Mouse (Mus musculus) cerebellum, adult 2 months (tissue): Measurements from ENCODE around the gene S1pr3. TPM values are rescaled to one million over a fixed set of nuclear protein-coding genes. Genes with fewer than 3 reads are reported as not detected.

ENCODE experiments used
- DNase-seq, 2 experiments: peaks; one replicate each; pipeline ENCODE4 v3.0.0; 2021
- H3K27ac ChIP-seq: fragments of 200-500 bp; 2 replicates; pipeline ENCODE4 v1.5.1; 2012; ENCODE audit warnings: low read length, control low read depth, inconsistent platforms; ENCODE audit not compliant: insufficient read depth
- H3K27me3 ChIP-seq: fragments of 200-500 bp; 2 replicates; pipeline ENCODE4 v1.6.1; 2012; ENCODE audit warnings: inconsistent platforms, mild to moderate bottlenecking, low read length, moderate library complexity; ENCODE audit not compliant: control insufficient read depth, insufficient read depth
- H3K4me1 ChIP-seq: fragments of 200-500 bp; 2 replicates; pipeline ENCODE4 v1.6.1; 2011; ENCODE audit warnings: low read length; ENCODE audit not compliant: control insufficient read depth, insufficient read depth
- H3K4me3 ChIP-seq: fragments of 200-500 bp; replicated peaks from 2 replicates; pipeline ENCODE3; 2011; ENCODE audit warnings: mild to moderate bottlenecking, low read depth, low read length, control low read depth; ENCODE audit not compliant: insufficient read depth
- CTCF ChIP-seq: fragments of 200-500 bp; IDR thresholded peaks from 2 replicates; pipeline ENCODE4 v1.5.1; 2011; ENCODE audit warnings: low read depth, mild to moderate bottlenecking, control low read depth, low read length, moderate library complexity, borderline replicate concordance; ENCODE audit not compliant: insufficient read depth
- POLR2A ChIP-seq: fragments of 200-500 bp; IDR thresholded peaks from 2 replicates; pipeline ENCODE4 v1.6.1; 2011; ENCODE audit warnings: low read length, control low read depth, borderline replicate concordance; ENCODE audit not compliant: insufficient read depth
- WGBS: fragments of 180-500 bp; shearing (Covaris S2); methylation state at CpG from one replicate; pipeline ENCODE4 v1.1.7; 2018; 5-methylcytosine and 5-hydroxymethylcytosine counted together
- polyA plus RNA-seq: library from polyadenylated mRNA; depleted of rRNA; stranded (reverse); fragments of >200 nt; gene quantifications from 2 replicates; pipeline ENCODE4 v1.2.3, GENCODE M21; 2012

The S1pr3 gene
- polyA plus RNA-seq, 1 experiment, result 3.5 TPM

DNA sequence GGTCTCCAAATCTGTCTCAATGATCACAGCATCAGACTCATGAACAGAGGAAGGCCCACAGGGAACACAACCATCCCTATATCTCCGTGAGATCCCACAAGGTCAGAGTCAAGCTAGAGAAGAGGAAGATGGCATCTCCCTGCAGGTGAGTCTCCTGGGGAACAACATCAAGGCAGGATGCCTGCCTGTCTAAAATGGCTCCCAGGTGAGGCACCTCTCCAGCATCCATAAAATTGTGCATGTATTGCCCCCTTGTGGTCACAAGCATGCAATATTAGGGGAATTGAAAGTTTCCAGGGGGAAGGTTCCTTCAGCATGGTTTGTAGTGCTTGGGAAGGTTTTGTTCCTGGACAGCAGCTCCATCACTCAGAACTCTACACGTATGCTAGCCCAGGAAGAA lies 26.0 kb downstream of the S1pr3 start:
- Histone ChIP-seq H3K27ac (no peak overlapping the region), H3K4me1 (no peaks in the 10 kb centered on the region; the same call in 1 of the 2 replicates), H3K27me3 (no peaks in the 10 kb centered on the region), H3K4me3 (no peak overlapping the region)
- DNase-seq, result no peak
- 57% methylated on average over 2 of the region's 2 CpGs for WGBS
- TF ChIP-seq POLR2A (no peak), CTCF (no peak)

DNA sequence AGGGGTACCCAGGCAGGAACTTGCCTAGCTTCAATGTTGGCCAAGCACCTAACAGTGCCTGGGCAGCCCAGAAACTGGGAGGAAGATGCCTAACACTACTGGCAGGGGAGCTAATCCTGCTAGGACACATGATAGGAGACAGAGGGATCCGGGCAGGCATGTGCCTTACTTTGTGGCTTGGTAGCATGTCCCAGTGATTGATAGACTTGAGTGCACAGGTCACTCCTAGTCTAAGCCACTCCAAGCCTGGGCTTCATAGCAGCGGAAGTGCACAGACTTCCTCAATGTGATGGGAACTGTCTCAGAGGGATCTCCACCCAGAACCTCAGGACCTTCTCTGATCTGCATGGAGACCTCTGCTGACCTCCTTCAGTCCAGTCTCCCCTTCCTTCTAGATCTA lies 26.7 kb downstream of the S1pr3 start:
- Histone ChIP-seq H3K4me3 (no peak overlapping the region), H3K27me3 (no peaks in the 10 kb centered on the region), H3K27ac (no peak overlapping the region), H3K4me1 (no peaks in the 10 kb centered on the region; the same call in 1 of the 2 replicates)
- 93% methylated on average over 2 of the region's 2 CpGs for WGBS
- TF ChIP-seq CTCF (no peak), POLR2A (no peak)
- no peak for DNase-seq

DNA sequence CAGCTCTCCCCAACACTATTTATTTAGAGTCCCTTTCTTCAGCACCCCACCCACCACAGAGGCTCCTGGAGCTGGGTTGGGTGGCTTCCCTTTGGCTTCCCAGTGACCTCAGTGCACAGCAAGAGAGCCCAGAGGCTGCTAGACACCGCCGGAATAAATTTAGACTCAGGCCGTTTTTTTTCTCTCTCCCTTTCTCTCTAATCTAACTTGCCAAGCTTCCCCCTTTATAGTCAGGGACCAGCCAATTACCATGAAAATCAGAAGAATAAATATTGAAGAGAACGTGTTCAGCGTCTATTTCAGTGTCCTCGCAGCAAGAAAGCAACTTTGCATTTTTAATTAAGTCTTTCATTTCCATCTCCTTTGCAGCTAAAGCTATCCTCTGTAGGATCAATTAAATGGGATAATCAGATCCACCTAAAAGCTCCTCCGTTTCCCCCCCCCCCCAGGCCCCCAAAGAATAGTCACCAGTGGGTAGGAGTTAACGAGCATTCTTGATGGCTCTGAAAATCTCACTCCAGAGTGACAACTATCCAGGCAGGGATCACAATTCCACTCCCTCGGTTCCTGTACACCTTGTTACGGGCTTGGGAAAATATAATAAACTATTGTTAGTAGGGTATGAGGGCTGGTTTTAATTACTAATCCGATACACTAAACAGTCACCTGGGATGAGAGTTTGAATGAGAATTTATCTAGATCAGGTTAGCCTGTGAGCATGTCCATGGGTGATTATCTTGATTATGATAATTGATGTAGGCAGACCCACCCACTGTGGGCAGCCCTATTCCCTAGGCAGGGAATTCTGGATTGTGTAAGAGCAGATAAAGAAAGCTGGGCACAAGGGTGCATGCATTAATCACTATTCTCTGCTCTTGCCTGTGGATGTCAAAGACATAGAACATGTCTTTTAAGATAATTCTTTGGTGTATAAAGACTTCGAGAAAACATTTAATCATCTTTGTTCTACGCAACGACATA lies 29.0 kb downstream of the S1pr3 start:
- WGBS, result 66% methylated on average over 14 of the region's 14 CpGs
- no peaks in the 10 kb centered on the region; the same call in 1 of the 2 replicates for H3K4me1 ChIP-seq
- no peak overlapping the region for H3K4me3 ChIP-seq
- H3K27me3 ChIP-seq, result no peaks in the 10 kb centered on the region
- DNase-seq, result no peak
- H3K27ac ChIP-seq, result no peak overlapping the region
- TF ChIP-seq CTCF, result no peak
- TF ChIP-seq POLR2A, result no peak

DNA sequence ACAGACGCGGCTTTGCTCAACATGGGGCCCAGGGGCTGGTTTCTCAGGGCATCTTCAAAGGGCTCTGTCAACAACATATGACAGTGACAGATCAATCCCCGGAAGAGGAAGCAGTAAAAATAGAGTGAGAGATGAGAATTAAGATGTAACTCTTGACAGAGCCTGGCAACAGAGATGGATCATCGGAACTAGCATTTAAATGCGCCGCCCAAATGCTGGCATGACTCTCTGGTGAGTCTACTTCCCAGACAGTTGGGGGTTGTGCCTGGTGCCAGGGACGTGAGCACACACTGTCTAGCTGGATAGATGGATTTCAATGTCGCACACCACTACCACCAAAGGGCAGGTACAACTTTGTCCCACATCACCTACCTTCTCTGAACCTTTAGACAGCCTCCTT lies 34.5 kb downstream of the S1pr3 start:
- no peak overlapping the region for H3K27ac ChIP-seq
- no peak overlapping the region for H3K4me3 ChIP-seq
- DNase-seq, result no peak
- no peak for TF ChIP-seq POLR2A
- TF ChIP-seq CTCF, result no peak
- H3K27me3 ChIP-seq, result no peaks in the 10 kb centered on the region
- 25% methylated on average over 8 of the region's 8 CpGs for WGBS
- no peaks in the 10 kb centered on the region; the same call in 1 of the 2 replicates for H3K4me1 ChIP-seq

DNA sequence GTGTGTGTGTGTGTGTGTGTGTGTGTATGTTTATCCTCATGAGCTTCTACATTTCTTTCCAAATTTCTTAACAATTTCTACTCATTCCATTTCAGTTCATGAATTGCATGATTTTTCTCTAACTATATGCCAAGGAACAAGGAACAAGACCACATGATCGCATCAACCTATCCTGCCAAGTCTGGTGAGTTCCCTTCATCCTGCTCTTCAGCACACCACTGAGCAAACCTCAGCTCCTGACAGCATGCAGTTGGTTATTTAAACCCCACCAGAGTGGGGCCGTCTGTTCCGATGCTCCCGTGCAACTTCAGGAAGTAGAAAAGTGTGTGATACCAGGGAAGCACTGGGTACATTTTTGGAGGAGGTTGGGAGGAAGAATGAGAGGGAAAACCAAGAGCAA lies 38.1 kb downstream of the S1pr3 start:
- Histone ChIP-seq H3K27ac (no peak overlapping the region), H3K27me3 (no peaks in the 10 kb centered on the region), H3K4me1 (no peaks in the 10 kb centered on the region; the same call in 1 of the 2 replicates), H3K4me3 (no peak overlapping the region)
- no peak for DNase-seq
- TF ChIP-seq CTCF, result no peak
- TF ChIP-seq POLR2A, result no peak
- WGBS, result 76% methylated on average over 4 of the region's 4 CpGs

DNA sequence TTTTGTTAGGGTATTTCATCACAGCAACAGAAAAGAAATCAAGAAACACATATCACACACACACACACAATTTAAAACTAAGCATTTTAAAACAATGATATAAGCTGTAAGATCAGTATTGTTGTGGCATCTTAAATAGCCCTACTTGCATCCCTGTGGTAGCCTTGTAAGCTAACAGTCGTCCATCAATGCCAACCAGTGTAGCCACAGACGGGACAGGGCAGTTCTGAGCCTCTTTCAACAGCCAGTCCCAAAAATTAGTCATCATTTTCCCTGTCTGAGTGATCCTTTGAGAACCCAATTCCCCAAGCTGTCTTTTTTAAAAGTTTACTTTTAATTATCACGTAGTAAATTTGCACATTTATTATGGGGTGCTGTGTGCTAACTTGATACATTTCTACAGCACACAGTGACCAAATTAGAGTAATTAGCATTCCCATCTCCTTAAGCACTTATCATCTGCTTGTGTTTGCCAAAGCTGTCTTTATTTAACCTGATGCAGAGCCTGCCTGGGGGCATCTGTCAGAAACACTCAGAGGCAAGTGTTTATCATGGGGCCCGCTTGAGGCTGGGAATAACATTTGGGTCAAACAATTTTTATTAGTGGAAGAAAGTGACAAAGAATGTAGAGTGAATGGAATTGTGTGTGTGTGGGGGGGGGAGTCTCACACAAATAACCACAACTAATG lies 47.9 kb downstream of the S1pr3 start:
- 66% methylated on average over 4 of the region's 4 CpGs for WGBS
- no peak overlapping the region for H3K27ac ChIP-seq
- H3K4me3 ChIP-seq, result no peak overlapping the region
- no peaks in the 10 kb centered on the region for H3K4me1 ChIP-seq
- TF ChIP-seq POLR2A (no peak), CTCF (no peak)
- H3K27me3 ChIP-seq, result no peaks in the 10 kb centered on the region
- DNase-seq, result no peak

DNA sequence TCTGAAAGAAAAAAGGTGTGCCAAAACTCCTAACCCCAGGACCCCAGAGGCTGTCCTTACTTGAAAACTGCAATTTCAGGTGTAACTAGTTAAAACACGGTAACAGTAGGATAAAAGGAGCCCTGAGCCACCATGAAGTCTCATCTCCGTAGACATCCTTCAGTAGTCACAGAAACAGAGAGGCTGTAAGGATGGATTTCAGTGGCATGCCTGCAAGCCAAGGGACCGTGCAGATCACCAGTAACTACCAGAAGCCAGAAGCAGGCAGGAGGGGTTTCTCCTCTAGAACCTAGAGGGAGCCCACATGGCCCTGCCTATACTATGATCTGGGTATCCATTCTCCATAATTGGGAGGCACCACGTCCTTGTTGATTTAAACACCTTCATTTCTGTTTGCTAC lies 55.9 kb downstream of the S1pr3 start:
- WGBS, result 63% methylated on average over 4 of the region's 4 CpGs
- no peak for DNase-seq

More for the DNA sequence above, 55.9 kb downstream of the S1pr3 start:
- TF ChIP-seq CTCF (no peak), POLR2A (no peak)
- no peak overlapping the region for H3K27ac ChIP-seq
- H3K4me3 ChIP-seq, result no peak overlapping the region
- H3K27me3 ChIP-seq, result no peaks in the 10 kb centered on the region
- no peaks in the 10 kb centered on the region; the same call in 1 of the 2 replicates for H3K4me1 ChIP-seq
